Mouse (Mus musculus): ENCODE measurements around the gene 5730409E04Rik. TPM values are rescaled to one million over a fixed set of nuclear protein-coding genes. Genes with fewer than 3 reads are reported as not detected.

Gene 5730409E04Rik
- 0.88 and 1.2 TPM in 2 replicates for total RNA-seq (2014; fragmentation: Nextera tagmentation)
- total RNA-seq (2017), result 2.3 and 2.5 TPM in 2 replicates

DNA sequence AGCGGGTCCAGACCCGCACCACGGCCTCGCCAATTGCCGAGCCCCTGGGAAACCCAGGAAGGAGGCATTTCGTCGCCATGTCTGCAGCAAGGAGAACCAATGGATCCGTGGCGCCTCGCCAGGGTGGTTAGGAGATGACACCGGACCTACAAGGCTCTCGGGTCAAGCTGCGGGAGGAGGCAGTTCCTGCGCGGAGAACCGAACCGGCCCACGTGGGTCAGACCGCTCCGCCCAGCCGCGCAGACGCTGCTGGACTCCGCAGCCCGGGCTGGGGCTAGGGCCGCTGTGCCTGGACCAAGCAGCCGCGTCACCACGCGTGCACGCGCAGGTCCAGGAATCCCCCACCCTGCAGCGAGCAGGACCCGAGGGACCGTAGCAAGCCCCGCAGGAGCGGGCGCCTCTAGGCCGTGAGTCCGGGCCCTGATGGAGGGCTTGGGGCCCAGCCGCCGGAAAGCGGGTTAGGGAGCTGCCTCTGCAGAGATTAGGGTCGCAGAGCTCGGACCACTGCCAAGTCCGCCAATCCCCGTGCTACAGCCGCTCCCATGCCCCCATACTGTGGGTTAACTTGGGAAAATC lies at the start of gene 5730409E04Rik:
TSS of gene 5730409E04Rik (plus strand) at position 213 of the 576 bp plus-strand sequence.
- ATAC-seq (replicated peaks; ENCODE audit: poor library complexity, severe bottlenecking), result peak; percentile 94

DNA sequence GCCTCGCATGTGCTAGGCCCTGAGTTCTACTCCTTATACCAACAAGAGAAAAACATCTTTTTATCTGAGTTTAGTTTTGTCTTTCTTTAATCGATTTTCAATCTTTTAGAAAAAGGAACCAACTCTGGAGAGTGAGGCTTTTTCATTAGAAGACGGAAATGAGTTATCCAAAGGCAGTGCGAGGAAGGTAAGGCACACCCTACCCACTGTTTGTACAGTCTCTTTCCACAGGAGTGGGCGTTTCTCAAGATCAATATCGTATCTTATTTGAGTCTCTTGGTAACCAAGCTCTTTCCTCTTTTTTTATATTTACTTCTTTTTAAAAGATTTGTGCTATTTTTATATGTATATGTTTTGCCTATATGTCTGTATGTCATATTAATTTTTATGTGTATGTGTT lies 45.8 kb upstream of the 5730409E04Rik start:
- no peak for ATAC-seq (replicated peaks; ENCODE audit: poor library complexity, severe bottlenecking)

DNA sequence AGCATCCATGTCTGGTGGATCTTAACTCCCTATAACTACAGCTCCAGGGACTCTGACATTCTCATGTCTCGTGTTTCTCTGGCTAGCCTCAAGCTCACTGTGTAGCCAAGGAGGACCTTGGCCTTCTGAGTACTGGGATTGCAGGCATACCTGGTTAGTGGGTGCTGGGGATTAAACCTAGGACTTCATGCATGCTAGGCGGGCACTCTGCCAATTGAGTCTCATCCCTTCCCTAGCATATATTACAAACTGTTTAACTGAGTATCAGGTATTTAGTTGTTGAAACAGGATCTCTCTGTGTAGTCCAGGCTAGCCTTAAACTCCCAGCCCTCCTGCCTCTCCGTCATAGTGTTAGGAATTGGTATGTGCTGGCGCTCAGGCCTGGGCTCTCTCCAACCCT lies 42.4 kb upstream of the 5730409E04Rik start:
- no peak for ATAC-seq (replicated peaks; ENCODE audit: poor library complexity, severe bottlenecking)

DNA sequence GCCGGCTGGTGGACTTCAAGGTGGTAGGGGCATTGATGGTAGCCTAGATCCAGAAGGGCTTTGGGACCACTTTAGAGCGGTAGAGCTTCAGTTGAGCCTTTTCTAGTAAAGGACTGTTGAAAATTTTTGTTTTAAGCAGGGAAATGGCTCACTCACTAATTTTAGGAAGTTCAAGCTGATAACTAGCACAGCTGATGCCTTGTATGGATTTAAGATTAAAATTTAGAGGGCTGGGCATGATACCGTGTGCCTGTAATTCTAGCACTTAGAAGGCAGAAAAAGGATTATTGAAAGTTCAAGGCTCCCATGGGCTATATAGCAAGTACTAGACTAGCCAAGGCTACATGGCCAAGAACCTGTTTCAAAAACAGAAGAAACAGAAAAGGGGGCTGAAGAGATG lies 39.8 kb upstream of the 5730409E04Rik start:
- ATAC-seq (replicated peaks; ENCODE audit: poor library complexity, severe bottlenecking), result no peak

DNA sequence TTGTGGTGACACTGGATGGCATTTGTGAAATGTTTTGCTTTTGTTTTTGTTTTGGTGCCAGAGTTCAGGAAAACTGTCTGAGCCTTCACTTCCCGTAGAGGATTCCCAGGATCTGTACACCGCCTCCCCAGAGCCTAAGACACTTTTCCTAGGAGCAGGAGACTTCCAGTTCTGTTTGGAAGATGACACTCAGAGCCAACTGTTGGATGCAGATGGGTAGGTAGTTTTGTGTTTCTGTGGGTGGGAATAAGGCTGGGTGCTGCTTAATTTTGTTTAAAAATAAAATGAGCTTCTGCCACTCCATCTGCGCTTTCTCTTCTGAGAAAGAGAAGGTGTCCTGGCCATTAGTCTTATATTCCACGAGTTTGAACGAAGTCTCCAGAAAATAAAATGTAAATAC lies 33.3 kb upstream of the 5730409E04Rik start:
- no peak for ATAC-seq (replicated peaks; ENCODE audit: poor library complexity, severe bottlenecking)

DNA sequence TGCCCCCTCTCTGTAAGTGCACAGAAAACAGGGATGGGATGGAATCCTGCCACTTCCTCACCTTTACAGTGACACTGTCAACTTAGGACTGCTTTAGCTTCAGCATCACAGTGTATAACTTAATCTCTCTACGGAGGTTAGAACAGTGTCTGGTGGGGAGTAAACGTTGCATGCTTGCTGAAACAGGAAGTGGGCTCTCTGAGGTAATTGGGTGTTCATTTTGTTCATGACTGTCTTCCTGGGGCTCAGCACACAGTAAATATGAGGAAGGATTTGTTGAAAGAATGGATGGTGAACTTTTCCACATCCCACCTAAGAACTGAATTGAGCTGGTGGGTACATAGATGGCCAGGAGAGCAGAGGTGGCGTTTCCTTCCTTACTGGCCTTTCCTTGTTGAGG lies 31.7 kb upstream of the 5730409E04Rik start:
- peak; percentile 90 for ATAC-seq (replicated peaks; ENCODE audit: poor library complexity, severe bottlenecking)

DNA sequence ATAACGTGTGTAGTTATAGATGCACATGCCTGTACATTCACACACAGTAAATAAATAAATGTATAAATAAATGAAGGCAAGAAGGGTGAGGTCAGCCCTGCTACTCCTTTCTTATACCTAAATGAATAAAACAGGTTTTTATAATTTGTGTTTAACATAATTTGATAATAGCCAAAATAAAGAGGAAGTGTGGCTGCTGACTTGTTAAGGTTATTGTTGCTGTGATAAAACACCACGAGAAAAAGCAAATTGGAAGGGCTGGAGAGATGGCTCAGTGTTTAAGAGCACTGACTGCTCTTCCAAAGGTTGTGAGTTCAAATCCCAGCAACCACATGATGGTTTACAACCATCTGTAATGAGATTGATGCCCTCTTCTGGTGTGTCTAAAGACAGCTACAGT lies 30.5 kb upstream of the 5730409E04Rik start:
- ATAC-seq (replicated peaks; ENCODE audit: poor library complexity, severe bottlenecking), result no peak

DNA sequence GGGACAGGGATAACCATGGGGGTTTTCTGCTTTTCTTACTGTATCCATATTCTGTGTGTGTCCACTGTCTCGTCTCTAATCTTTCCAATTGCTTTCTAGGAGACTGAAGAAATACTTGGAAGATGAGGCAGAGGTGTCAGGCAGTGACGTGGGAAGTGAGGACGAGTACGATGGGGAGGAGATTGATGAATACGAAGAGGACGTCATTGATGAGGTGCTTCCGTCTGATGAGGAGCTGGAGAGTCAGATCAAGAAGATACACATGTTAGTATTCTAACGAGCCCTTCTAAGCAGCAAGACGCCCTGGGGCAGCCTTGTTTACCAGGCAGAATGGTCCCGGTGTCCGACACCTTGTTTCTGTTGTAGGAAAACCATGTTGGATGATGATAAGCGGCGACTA lies 23.9 kb upstream of the 5730409E04Rik start:
- no peak for ATAC-seq (replicated peaks; ENCODE audit: poor library complexity, severe bottlenecking)

DNA sequence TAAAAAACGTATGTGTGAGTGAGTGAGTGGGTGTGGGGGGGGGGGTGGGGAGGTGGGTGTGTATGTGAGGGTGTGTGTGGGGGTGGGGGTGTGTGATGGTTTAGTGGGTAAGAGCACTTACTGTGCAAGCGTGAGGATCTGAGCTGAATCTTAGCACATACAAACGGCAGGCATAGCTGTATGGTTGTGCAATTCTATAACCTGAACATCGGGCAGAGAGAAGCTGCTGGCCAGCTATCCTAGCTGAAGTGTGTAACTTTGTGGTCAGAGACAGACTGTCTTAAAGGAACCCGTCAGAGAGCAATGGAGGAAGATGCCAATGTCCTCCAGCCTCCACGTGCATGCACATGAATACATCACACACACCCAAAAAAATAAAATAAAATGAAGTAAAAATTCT lies 17.6 kb upstream of the 5730409E04Rik start:
- peak; percentile 89 for ATAC-seq (replicated peaks; ENCODE audit: poor library complexity, severe bottlenecking)

DNA sequence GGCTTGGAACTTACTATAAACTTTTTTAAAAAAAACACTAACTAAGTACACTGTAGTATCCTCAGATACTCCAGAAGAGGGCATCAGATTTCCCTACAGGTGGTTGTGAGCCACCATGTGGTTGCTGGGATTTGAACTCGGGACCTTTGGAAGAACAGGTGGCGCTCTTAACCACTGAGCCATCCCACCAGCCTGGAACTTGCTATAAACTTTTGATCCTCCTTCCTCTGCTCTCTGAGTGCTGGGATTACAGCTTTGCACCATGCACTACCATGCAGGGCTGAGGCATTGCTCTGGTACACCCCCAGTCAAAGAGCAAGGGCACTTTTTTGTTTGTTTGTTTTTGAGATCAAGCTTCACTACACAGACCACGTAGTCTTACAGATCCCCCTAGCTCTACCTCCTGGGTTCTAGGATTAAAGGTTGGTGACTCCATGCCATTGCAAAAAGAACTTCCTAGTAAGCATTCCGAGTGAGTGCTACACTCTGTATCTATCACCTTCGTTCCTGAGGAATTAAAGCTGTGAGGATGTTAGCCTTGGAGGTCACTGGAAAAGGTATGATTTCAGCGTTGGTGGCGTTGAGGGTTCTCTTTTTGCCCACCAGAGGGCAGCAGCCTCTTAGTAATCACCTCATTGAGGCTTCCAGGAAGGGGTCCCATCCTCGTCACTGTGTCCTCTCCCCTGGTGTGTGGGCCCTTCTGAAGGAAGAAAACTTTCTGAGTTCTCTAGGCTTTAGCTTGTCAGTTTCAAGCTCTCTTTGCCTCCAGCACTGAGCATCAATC lies 9.5 kb upstream of the 5730409E04Rik start:
- peak; percentile 85 for ATAC-seq (replicated peaks; ENCODE audit: poor library complexity, severe bottlenecking)

DNA sequence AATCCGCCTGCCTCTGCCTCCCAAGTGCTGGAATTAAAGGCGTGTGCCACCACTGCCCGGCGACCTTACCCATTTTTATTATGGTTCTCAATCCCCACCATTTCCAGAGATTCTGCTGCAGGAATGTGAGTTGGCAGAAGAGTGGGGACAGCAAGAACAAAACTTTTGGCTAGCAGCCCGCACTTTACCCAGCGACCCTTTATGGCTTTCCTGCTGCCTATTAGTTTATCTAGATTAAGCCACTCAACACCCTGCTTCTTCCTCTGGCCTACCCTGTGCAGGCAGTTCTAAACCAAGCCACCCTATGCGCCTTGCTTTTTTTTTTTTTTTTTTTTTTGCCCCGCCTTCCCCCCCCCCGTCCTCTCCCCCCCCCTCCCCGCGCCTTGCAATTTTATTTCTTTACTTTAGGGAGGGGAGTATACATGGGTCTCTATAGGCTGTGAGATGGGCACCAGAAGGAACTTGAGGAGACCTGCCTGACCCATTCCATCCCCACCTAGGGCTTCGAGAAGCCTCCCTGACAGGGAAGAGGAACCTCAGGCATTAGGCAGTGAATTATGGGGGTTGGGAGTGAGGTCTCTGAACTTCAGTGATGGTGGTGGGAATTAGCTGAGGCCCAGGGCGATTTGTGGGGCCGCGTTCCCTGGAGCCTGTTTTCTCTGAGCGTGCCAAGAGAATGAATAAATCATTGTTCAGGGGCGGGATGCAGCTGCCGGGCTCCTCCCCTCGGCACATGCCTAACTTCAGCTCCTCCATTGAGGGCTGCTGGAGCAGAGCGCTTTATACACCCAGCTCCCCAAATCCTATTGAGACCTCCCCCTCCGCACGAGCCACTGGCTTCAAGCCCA lies 7.8 kb upstream of the 5730409E04Rik start:
- ATAC-seq (replicated peaks; ENCODE audit: poor library complexity, severe bottlenecking), result no peak

DNA sequence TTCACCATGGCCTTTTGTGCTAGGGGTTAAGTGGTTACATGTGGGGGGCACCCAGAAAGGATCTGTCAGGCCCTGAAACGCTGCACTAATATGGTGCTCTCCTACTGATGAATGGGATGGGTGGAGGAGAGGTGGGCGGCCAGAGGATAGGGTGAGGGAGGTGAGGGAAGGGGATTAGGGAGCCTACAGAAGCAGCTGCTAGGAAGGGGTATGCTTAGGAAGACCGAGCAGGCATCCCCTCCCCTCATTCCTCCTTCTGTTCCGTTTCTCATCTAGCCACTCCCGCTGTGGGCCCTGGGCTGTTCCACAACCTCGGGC lies 7.2 kb upstream of the 5730409E04Rik start:
- no peak for ATAC-seq (replicated peaks; ENCODE audit: poor library complexity, severe bottlenecking)

DNA sequence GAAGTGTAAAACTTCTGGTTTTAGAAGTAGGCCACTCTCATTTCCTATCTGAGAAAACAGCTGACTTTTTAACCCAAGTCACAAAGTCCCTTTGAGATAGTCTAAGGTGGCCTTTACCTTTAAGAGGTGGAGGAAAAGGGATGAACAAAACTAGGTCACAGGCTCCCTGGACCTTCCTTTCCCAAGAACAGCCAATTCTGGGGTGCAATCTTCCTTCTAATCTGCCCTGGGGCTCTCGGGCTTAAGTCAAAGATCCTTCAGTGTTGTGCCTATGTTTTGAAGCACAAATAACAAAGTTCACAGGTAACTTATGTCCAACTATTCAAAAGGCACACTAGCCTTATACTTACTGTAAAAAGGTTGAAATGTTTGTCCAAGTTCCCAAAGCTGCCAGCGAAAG lies 5.5 kb upstream of the 5730409E04Rik start:
- no peak for ATAC-seq (replicated peaks; ENCODE audit: poor library complexity, severe bottlenecking)

DNA sequence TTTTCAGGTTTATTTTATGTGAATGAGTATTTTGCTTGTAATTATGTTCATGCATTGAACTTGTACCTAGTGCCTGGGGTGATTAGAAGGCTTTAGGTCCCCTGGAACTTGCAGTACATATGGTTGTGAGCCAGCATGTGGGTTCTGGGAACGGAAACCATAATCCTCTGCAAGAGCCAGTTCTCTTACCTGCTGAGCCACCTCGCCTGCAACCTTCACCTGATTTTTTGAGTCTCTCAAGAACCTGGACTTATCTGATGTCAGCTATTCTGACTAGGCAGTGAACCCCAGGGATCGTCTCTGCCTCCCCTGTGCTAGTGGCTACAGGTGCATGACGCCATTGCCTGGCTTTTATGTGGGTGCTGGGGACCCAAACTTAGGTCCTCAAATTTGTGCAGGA lies 3.9 kb upstream of the 5730409E04Rik start:
- ATAC-seq (replicated peaks; ENCODE audit: poor library complexity, severe bottlenecking), result no peak

DNA sequence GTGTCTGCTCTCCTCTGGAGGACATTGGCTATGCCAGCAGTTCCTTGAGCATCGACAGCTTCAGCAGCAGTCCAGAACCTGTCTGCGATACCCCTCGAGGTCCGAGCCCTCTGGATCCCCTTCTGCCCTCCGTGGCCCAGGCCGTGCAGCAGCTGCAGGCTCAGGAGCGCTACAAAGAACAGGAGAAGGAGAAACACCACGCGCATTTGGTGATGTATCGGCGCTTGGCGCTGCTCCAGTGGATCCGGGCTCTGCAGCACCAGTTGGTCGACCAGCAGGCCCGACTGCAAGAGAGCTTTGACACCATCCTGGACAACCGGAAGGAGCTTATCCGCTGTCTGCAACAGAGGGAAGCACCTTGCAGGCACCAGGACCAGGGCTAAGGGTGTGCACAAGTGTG lies 2.4 kb downstream of the 5730409E04Rik start:
- no peak for ATAC-seq (replicated peaks; ENCODE audit: poor library complexity, severe bottlenecking)

DNA sequence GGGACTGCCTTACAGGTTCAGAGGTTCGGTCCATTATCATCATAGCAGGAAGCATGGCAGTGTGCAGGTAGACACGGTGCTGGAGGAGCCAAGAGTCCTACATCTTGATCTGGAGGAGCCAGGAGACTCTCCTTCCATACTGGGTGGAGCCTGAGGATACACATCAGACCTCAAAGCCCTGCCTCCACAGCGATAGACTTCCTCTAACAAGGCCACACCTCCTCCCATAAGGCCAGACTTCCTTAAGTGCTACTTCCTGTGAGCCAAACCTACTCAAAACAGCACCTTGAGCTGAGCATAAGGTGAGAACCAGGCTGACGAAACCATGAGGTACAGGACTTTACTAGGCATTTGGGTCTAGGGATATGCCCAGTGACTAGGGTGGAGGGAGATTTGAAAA lies 6.7 kb downstream of the 5730409E04Rik start:
- ATAC-seq (replicated peaks; ENCODE audit: poor library complexity, severe bottlenecking), result peak; percentile 42

DNA sequence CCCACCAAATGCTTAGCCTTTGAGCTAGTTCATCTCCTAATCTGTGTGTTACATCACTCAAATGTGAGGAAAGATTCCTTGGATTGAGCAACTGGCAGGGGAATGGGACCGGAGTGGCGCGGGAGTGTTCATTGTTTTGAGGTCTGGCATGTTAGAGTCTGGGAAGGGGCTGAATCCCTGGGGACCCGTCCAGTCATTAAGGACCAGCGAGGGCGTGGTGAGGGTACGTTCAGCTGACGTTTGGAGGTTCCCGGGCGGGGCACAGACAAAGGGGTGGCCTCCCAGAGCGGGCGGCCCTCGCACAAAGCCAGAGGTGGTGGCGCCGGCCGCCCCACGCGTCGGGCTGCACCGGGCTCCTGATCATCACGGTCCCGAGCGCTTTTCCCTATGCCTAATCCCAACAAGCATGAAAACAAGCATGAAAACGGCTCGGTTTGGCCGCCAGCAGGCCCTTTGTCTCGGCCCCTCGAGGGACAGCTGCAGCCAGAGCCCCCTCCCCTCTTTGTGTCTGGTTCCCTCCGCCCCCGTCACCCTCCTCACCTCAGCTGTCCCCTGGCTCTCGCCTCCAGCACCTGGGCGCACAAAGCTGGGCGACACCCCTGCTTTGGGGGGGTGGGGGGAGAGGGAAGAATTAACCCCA lies 10.2 kb downstream of the 5730409E04Rik start:
- ATAC-seq (replicated peaks; ENCODE audit: poor library complexity, severe bottlenecking), result peak; percentile 46

DNA sequence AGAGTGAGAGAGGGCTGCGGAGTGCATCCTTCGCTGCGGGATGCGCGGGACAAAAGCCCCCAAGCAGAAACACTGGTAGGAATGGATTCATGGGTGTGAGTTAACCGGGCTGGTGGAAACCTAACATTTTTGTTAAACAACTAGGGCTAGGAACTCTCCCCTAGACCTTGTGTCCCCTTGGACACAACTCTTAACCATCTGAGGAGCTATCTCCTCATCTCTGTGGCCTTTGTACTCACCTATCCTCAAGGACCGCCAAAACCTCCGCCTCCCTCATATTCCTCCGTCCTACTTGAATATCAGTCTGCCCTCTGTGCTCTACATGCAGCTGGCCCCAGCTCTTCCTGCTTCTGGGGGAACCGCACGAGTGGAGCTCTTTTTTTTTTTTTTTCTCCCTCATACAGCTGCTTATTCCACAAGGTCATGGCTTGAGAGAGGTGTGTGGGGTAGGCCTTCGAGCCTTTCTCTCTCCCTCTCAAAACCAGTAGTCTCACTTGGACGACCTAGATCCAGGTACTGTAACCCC lies 10.8 kb downstream of the 5730409E04Rik start:
- ATAC-seq (replicated peaks; ENCODE audit: poor library complexity, severe bottlenecking), result 0 out of 2 replicates have a peak, but pooled peaks have one; percentile 22

DNA sequence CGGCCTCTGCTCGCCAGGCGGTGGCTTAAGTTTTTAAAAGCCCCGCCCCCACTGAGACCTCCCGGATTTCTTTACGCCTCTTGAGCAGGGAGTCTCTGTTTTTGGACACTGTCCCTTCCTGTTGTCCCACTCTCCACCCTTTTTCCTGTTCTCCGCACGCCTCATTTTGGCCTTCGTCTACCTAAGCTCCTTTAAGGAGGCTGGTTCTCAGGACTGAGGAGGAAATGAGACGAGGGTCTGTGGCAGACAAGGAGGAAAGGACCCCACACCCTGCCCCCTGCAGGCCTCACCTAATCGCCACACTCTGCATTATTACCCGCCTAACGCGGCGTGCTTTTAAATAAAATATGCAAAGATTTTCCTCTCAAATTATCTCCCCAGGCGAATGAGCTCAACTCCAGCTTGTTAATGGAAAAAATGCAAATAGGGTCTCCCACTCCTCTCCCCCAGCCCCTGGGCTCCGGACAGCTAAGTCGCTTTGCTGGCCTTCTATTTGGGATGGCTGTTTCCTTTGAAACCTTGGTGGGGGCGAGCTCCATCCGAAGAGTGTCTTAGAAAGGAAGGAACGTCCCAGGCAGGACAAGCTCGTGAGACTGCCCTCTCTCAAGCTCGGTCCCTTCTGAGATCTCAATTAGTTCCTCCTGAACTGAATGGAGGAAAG lies 17.5 kb downstream of the 5730409E04Rik start:
- peak; percentile 69 for ATAC-seq (replicated peaks; ENCODE audit: poor library complexity, severe bottlenecking)

DNA sequence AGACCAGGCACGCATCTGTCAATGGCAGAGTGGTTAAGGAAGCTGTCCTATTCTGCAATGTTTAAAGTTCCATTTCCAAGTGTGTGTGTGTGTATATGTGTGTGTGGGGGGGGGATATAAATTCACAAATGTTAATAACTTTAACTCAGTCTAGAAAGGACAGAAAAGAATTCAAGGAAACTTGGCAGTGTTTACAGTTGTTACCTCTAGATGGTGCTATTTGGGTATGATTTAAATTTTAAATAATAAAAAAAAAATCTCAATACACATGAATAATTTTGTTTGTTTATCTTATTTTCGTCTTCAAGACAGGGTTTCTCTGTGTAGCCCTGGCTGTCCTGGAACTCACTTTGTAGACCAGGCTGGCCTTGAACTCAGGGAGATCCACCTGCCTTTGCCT lies 22.3 kb downstream of the 5730409E04Rik start:
- ATAC-seq (replicated peaks; ENCODE audit: poor library complexity, severe bottlenecking), result no peak
